Mouse (Mus musculus): ENCODE measurements around the gene Gm7694. TPM values are rescaled to one million over a fixed set of nuclear protein-coding genes. Genes with fewer than 3 reads are reported as not detected.

Gene Gm7694
- polyA plus RNA-seq, 1 experiment: 2.6 TPM

DNA sequence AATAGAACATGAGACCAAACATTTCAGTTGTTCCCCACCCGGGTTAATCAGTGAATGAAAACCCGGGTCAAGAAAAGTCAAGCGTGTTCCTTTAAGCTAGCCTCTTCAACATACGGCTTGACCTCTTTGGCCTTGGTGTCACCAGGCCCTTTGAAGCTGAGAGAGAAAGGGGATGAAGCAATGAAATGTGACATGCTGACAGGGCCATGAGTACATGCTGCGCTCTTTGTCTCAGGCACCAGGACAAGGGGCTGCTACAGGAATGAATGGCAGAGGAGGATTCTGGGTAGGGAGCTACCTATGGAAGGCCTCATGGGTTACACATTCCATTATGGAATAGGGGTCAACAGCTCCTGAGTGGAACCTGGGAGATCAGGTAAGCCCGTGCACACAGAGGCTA, 3.0 kb downstream of the Gm7694 start:
- H3K4me1 ChIP-seq (ENCODE audit: control insufficient read depth, insufficient read depth, low read length): peaks cover 5% of the 10 kb centered on the region
- H3K36me3 ChIP-seq (ENCODE audit: control insufficient read depth, insufficient read depth, low read length): no peaks in the 10 kb centered on the region
- H3K27ac ChIP-seq (ENCODE audit: control insufficient read depth, insufficient read depth, low read depth, low read length): no peak overlapping the region
- TF ChIP-seq CTCF (IDR thresholded peaks at IDR 0.05; ENCODE audit: control insufficient read depth, insufficient read depth, insufficient replicate concordance, low read depth, low read length): no peak
- no peak for TF ChIP-seq POLR2A (IDR thresholded peaks at IDR 0.05; ENCODE audit: control insufficient read depth, low read depth, low read length)
- no peak overlapping the region for H3K4me3 ChIP-seq (ENCODE audit: control insufficient read depth, low read depth, low read length)
- no peaks in the 10 kb centered on the region for H3K27me3 ChIP-seq (ENCODE audit: control insufficient read depth, insufficient read depth, low read length)

DNA sequence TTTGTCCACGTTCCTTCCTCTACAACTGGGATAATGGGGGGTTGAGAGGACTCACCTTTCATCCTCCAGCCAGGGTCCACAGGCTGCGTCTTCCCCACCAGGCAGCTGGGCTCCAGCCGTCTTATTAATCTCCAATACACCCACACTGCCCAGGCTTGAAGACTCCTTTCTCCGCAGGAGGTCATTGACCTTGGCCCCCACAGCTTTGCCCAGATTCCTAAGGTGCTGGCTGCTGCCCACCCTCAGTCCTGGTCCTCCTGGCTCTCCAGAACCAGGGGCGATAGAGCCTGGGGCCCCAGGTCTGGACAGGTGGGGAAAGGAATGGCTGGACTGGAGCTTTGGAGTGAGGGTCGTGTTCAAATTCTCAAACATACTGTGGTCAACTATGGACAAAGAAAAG, 3.7 kb downstream of the Gm7694 start:
- no peaks in the 10 kb centered on the region for H3K36me3 ChIP-seq (ENCODE audit: control insufficient read depth, insufficient read depth, low read length)
- no peak overlapping the region for H3K27ac ChIP-seq (ENCODE audit: control insufficient read depth, insufficient read depth, low read depth, low read length)
- no peaks in the 10 kb centered on the region for H3K27me3 ChIP-seq (ENCODE audit: control insufficient read depth, insufficient read depth, low read length)
- no peak overlapping the region for H3K4me3 ChIP-seq (ENCODE audit: control insufficient read depth, low read depth, low read length)
- H3K4me1 ChIP-seq (ENCODE audit: control insufficient read depth, insufficient read depth, low read length): peaks cover 5% of the 10 kb centered on the region
- no peak for TF ChIP-seq POLR2A (IDR thresholded peaks at IDR 0.05; ENCODE audit: control insufficient read depth, low read depth, low read length)
- no peak for TF ChIP-seq CTCF (IDR thresholded peaks at IDR 0.05; ENCODE audit: control insufficient read depth, insufficient read depth, insufficient replicate concordance, low read depth, low read length)

DNA sequence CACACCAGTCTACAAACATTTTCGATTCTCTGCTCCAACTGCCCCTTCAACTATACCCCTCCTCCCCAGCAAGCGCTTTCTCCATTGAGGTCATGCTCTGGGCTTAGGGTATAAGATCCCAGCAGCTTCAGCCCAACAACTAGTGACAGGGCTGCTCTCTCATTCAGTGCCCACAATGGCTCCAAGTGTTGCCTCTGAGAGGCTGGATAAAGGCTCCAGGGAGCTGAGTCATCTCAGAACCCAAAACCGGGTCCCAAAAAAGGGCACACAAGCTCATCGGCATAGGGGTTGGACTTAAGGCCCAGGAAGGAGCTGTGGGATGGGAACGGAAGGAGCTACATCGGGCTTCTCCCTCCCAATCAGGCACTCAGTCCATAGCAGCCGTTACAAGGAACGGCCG, 4.4 kb downstream of the Gm7694 start:
- no peak for TF ChIP-seq CTCF (IDR thresholded peaks at IDR 0.05; ENCODE audit: control insufficient read depth, insufficient read depth, insufficient replicate concordance, low read depth, low read length)
- no peak for TF ChIP-seq POLR2A (IDR thresholded peaks at IDR 0.05; ENCODE audit: control insufficient read depth, low read depth, low read length)
- Histone ChIP-seq H3K27ac (ENCODE audit: control insufficient read depth, insufficient read depth, low read depth, low read length) (no peak overlapping the region), H3K4me1 (ENCODE audit: control insufficient read depth, insufficient read depth, low read length) (peaks cover 5% of the 10 kb centered on the region), H3K36me3 (ENCODE audit: control insufficient read depth, insufficient read depth, low read length) (no peaks in the 10 kb centered on the region), H3K27me3 (ENCODE audit: control insufficient read depth, insufficient read depth, low read length) (no peaks in the 10 kb centered on the region), H3K4me3 (ENCODE audit: control insufficient read depth, low read depth, low read length) (no peak overlapping the region)

DNA sequence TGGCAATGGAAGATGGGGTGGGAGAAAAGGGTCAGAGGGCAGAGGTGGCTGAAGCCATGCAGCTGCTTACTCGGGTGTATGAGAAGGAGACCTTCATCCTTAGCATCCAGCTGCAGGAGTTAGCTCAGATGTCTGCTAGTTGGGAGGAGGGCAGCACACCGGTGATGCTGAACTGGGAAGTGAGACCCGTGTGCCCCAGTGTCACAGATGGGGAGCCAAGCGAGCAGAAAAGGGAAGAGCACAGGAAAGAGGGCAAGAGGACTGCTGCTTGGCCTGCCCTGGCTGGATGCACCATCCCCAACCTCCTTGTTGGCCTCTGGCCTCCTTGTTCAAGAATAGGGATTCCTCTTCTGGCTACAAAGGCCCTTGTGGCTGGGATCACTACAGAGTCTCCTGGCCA, 6.6 kb downstream of the Gm7694 start:
- Histone ChIP-seq H3K4me3 (ENCODE audit: control insufficient read depth, low read depth, low read length) (no peak overlapping the region), H3K36me3 (ENCODE audit: control insufficient read depth, insufficient read depth, low read length) (no peaks in the 10 kb centered on the region), H3K4me1 (ENCODE audit: control insufficient read depth, insufficient read depth, low read length) (peaks cover 5% of the 10 kb centered on the region), H3K27ac (ENCODE audit: control insufficient read depth, insufficient read depth, low read depth, low read length) (no peak overlapping the region), H3K27me3 (ENCODE audit: control insufficient read depth, insufficient read depth, low read length) (no peaks in the 10 kb centered on the region)
- TF ChIP-seq POLR2A (IDR thresholded peaks at IDR 0.05; ENCODE audit: control insufficient read depth, low read depth, low read length): no peak
- no peak for TF ChIP-seq CTCF (IDR thresholded peaks at IDR 0.05; ENCODE audit: control insufficient read depth, insufficient read depth, insufficient replicate concordance, low read depth, low read length)

DNA sequence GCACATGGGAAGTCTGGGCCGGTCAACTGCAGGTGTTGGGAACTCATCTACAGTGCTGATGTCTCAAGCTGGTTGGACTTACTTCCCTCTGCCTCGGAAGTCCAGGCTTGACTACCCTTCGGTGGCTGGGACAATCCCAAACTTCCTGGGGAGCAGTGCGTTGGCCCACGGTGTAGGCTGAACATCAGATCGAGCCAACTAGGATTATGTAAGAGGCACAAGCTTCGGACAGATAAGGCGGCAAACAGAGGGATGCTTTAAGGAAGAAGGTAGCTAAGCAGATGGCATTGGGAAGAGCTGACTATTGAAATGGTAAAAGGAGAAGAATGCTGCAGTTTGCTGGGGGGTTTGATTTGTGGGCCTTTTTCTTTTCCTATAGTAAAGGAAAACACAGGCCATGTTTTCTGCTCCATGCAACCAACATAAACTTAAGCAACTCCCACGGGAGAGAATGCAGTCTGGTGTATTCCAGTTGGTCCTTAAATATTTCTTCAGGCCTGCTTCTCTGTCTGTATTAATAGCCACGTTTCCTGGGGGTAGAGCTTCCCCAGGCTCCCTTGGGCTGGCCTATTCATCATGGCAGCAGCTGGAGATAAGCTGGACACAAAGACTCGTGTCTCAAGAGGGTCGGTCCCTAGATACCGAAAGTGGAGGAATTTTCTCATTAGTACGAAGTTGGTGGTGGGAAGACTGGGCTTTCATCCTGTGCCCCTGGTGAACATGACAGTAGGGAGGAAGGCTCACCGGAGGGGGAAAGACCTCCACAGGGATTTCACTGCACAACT, 11.2 kb downstream of the Gm7694 start:
- no peak for TF ChIP-seq POLR2A (IDR thresholded peaks at IDR 0.05; ENCODE audit: control insufficient read depth, low read depth, low read length)
- no peak for TF ChIP-seq CTCF (IDR thresholded peaks at IDR 0.05; ENCODE audit: control insufficient read depth, insufficient read depth, insufficient replicate concordance, low read depth, low read length)
- Histone ChIP-seq H3K27ac (ENCODE audit: control insufficient read depth, insufficient read depth, low read depth, low read length) (no peak overlapping the region), H3K36me3 (ENCODE audit: control insufficient read depth, insufficient read depth, low read length) (no peaks in the 10 kb centered on the region), H3K4me3 (ENCODE audit: control insufficient read depth, low read depth, low read length) (no peak overlapping the region), H3K27me3 (ENCODE audit: control insufficient read depth, insufficient read depth, low read length) (no peaks in the 10 kb centered on the region), H3K4me1 (ENCODE audit: control insufficient read depth, insufficient read depth, low read length) (no peaks in the 10 kb centered on the region)

DNA sequence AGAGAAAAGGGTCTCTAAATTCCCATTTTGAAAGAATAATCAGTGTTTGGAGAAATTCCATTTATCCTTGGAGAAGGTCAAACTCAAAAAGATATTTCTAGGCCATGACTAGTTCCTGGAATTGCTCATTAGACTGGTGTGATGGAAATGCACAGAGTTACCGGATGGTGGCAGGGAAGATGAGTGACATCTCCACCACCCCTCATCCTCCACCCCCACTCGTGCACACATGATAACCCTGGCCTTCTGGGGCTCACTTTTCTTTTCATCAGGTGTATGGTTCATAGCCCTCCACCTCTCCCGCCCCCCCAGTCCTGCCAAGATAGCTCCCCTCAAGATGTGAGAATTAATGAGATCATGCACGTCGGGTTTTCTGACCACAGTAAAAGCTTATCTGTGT, 12.9 kb downstream of the Gm7694 start:
- H3K27me3 ChIP-seq (ENCODE audit: control insufficient read depth, insufficient read depth, low read length): no peaks in the 10 kb centered on the region
- H3K27ac ChIP-seq (ENCODE audit: control insufficient read depth, insufficient read depth, low read depth, low read length): no peak overlapping the region
- TF ChIP-seq POLR2A (IDR thresholded peaks at IDR 0.05; ENCODE audit: control insufficient read depth, low read depth, low read length) (no peak), CTCF (IDR thresholded peaks at IDR 0.05; ENCODE audit: control insufficient read depth, insufficient read depth, insufficient replicate concordance, low read depth, low read length) (no peak)
- H3K4me1 ChIP-seq (ENCODE audit: control insufficient read depth, insufficient read depth, low read length): no peaks in the 10 kb centered on the region
- H3K4me3 ChIP-seq (ENCODE audit: control insufficient read depth, low read depth, low read length): no peak overlapping the region
- H3K36me3 ChIP-seq (ENCODE audit: control insufficient read depth, insufficient read depth, low read length): no peaks in the 10 kb centered on the region

DNA sequence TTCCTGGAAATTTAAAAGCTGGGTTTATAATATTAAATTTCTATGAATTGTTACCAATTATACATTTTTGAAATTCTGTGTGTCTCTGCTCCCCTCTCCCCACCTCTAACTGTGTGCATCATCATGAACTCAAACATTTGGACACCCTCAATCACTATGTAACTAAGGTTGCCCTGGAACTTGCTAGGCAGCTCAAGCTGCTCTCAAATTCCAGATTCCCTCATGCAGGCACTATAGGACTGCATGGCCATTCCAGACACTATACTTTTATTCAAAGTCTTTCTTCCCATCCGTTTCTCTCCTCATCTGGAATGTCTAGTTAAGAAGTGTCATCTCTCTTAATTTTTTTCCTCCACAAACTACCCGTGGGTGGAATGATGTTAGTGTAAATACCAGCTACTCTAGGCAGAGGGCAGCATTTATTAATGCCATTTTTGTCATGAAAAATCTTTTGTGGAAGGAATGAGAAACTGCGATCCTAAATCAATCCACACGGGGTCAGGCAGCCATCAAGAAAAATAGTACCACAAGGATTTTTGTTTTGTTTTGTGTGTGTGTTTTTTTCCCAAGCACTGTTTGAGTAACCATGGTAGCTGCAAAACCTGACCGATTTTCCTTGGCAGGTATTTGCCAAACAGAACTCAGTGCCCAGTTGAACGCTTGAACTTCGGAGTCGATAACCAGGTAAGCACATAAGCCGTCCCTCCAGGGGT, 13.7 kb downstream of the Gm7694 start:
- no peak overlapping the region for H3K27ac ChIP-seq (ENCODE audit: control insufficient read depth, insufficient read depth, low read depth, low read length)
- no peaks in the 10 kb centered on the region for H3K27me3 ChIP-seq (ENCODE audit: control insufficient read depth, insufficient read depth, low read length)
- no peak overlapping the region for H3K4me3 ChIP-seq (ENCODE audit: control insufficient read depth, low read depth, low read length)
- no peak for TF ChIP-seq CTCF (IDR thresholded peaks at IDR 0.05; ENCODE audit: control insufficient read depth, insufficient read depth, insufficient replicate concordance, low read depth, low read length)
- TF ChIP-seq POLR2A (IDR thresholded peaks at IDR 0.05; ENCODE audit: control insufficient read depth, low read depth, low read length): no peak
- no peaks in the 10 kb centered on the region for H3K36me3 ChIP-seq (ENCODE audit: control insufficient read depth, insufficient read depth, low read length)
- H3K4me1 ChIP-seq (ENCODE audit: control insufficient read depth, insufficient read depth, low read length): no peaks in the 10 kb centered on the region

Data from testis, adult 2 months (tissue).